Mouse (Mus musculus): ENCODE results near the gene Faf1.

GRCm38 (mm10) chr4:109666461-109667269 lies 9.7 kb upstream of the Faf1 start, which contains the start of gene Cdkn2c:
- TF ChIP-seq POLR2A (IDR thresholded peaks at IDR 0.05; ENCODE audit: insufficient read depth, low read length) (no peak), CTCF (IDR thresholded peaks at IDR 0.05; ENCODE audit: low read depth, low read length) (no peak), EP300 (IDR thresholded peaks at IDR 0.05; ENCODE audit: insufficient read depth, low read depth, low read length) (no peak)

All from ES-Bruce4 (cell line).